In the genomic region with DNA sequence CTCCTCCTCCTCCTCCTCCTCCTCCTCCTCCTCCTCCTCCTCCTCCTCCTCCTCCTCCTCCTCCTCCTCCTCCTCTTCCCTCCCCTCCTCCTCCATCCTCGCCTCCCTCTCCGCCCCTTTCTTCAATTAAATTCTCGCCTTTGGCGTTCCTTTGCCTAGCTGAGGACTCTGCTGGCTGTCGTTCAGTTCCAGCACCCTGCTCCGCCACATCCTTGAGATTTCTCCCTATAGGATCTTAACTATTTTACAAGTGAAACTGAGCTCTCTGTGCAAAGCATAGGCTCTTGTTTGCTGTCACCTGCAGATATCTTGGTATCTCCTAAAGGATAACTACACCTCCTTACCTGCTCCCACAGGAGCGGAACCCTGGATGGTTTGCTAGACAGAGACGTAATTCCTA, we compare ENCODE assay signal across 9 mouse cellular contexts.
A peak's percentile ranks its signal among the peaks of the same experiment; 100 is the strongest.
DNase-seq lines count a peak whose midpoint lies in the region; ATAC-seq lines count a peak whose summit lies in the region.
"Had no signal": no experiment of that assay in that cellular context is flagged by ENCODE, and none has a peak within 500 bp of the region (broad histone marks: within the 10 kb centered on the region; RNA-seq: fewer than 3 reads in every experiment).

No protein-coding gene starts in this region.

- peaks cover 17% of the 10 kb centered on the region for H3K4me1 ChIP-seq in heart, embryonic 15.5 days (replicated peaks)
- peaks cover 45% of the 10 kb centered on the region for H3K4me1 ChIP-seq in hindbrain, embryonic 10.5 days (replicated peaks)

- H3K9me3 ChIP-seq in heart, embryonic 15.5 days (replicated peaks) = no peaks in the 10 kb centered on the region
- peaks cover 8% of the 10 kb centered on the region; the same call in 1 of the 2 replicates for H3K9me3 ChIP-seq in hindbrain, embryonic 10.5 days

- H3K4me3 ChIP-seq in heart, embryonic 15.5 days = peak overlapping the region; percentile 58
- peak overlapping the region; percentile 60 for H3K4me3 ChIP-seq in hindbrain, embryonic 10.5 days
- H3K4me3 ChIP-seq in macrophage (ENCODE audit: inconsistent target) = peak overlapping the region; percentile 58; the same call in 1 of the 2 replicates

- no peak for ATAC-seq in heart, embryonic 15.5 days (replicated peaks; ENCODE audit: insufficient number of reproducible peaks, insufficient read depth, low FRiP score, low read depth)

- peak overlapping the region; percentile 85 for H3K4me2 ChIP-seq in heart, embryonic 15.5 days

- no peak overlapping the region for H3K27ac ChIP-seq in heart, embryonic 15.5 days
- H3K27ac ChIP-seq in hindbrain, embryonic 10.5 days = peak overlapping the region; percentile 83
- no peak overlapping the region for H3K27ac ChIP-seq in macrophage

- peaks cover 5% of the 10 kb centered on the region for H3K27me3 ChIP-seq in heart, embryonic 15.5 days
- H3K27me3 ChIP-seq in hindbrain, embryonic 10.5 days (ENCODE audit: insufficient read depth, poor library complexity, severe bottlenecking) = 0 out of 2 replicates have a peak, but pooled peaks cover 5% of the 10 kb centered on the region

- WGBS in heart, embryonic 15.5 days = 18% methylated on average over 7 of the region's 8 CpGs
- WGBS in hindbrain, embryonic 10.5 days = 24% methylated on average over 6 of the region's 8 CpGs
- WGBS in macrophage (ENCODE audit: missing documents) = 57% methylated on average over 5 of the region's 8 CpGs

- H3K9ac ChIP-seq in heart, embryonic 15.5 days = no peak overlapping the region

- H3K79me2 ChIP-seq in macrophage (ENCODE audit: inconsistent target) = peaks cover 30% of the 10 kb centered on the region

- no peaks in the 10 kb centered on the region for H3K36me3 ChIP-seq in heart, embryonic 15.5 days
- peaks cover 13% of the 10 kb centered on the region for H3K36me3 ChIP-seq in hindbrain, embryonic 10.5 days
- no peaks in the 10 kb centered on the region for H3K36me3 ChIP-seq in macrophage (ENCODE audit: inconsistent target)
- H3K36me3 ChIP-seq: G1E had no signal

- no peak for DNase-seq in heart, adult 9 months (ENCODE audit: low spot score in 2 of 2)
- peak; percentile 68 for DNase-seq in brain, adult 2 months (ENCODE audit: low read depth, low spot score)
- no peak for DNase-seq in hindbrain, embryonic 10.5 days (ENCODE audit: low spot score)
- no peak for DNase-seq in layer of hippocampus, adult 9-11 months
- DNase-seq in thymus, postnatal 36 days = no peak
- DNase-seq in testis, postnatal 10 days (ENCODE audit: low spot score) = no peak
